14 mouse cellular contexts compared by ENCODE assay signal in the genomic region with DNA sequence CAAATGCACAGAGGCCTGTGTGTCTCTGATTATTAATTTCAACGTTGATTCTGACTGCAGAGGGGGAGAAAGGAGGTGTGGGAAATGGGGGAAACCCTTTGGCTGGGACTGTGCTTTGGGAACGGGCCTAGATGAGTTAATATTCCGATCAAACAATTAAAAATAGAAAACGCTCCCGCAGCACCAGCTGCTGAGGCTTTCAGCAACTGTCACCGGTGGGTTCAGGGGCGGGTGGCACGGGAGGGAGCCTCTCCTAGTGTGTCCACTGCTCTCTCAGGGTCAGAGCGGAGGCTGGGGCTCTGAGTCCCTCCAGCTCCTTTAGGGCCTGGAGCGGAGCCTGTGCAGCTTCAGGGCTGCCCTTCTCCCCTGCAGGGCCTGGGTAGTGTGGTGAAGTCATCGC.
A peak's percentile ranks its signal among the peaks of the same experiment; 100 is the strongest.
DNase-seq lines count a peak whose midpoint lies in the region; ATAC-seq and TF ChIP-seq lines count a peak whose summit lies in the region.
"Had no signal": no experiment of that assay in that cellular context is flagged by ENCODE, and none has a peak within 500 bp of the region (broad histone marks: within the 10 kb centered on the region; RNA-seq: fewer than 3 reads in every experiment).

No protein-coding gene starts in this region.

- no peak overlapping the region for H3K4me3 ChIP-seq in forebrain, embryonic 13.5 days
- H3K4me3 ChIP-seq in forebrain, embryonic 16.5 days (replicated peaks; ENCODE audit: low read length): no peak overlapping the region
- H3K4me3 ChIP-seq in hindbrain, embryonic 10.5 days: no peak overlapping the region
- H3K4me3 ChIP-seq in hindbrain, postnatal 0 days (ENCODE audit: low read length): no peak overlapping the region
- no peak overlapping the region for H3K4me3 ChIP-seq in lung, embryonic 14.5 days (ENCODE audit: low read depth, low read length)
- H3K4me3 ChIP-seq in stomach, postnatal 0 days (ENCODE audit: low read depth, low read length): no peak overlapping the region
- H3K4me3 ChIP-seq: midbrain, embryonic 10.5 days had no signal

- H3K27me3 ChIP-seq in forebrain, embryonic 13.5 days: peaks cover 17% of the 10 kb centered on the region
- H3K27me3 ChIP-seq in forebrain, embryonic 16.5 days (replicated peaks; ENCODE audit: control insufficient read depth, insufficient read depth, low read length): peaks cover 2% of the 10 kb centered on the region; the same call in 1 of the 2 replicates
- peaks cover 98% of the 10 kb centered on the region for H3K27me3 ChIP-seq in hindbrain, embryonic 10.5 days (ENCODE audit: insufficient read depth, poor library complexity, severe bottlenecking)
- peaks cover 4% of the 10 kb centered on the region; the same call in 1 of the 2 replicates for H3K27me3 ChIP-seq in hindbrain, postnatal 0 days (ENCODE audit: insufficient read depth, low read length)
- H3K27me3 ChIP-seq in lung, embryonic 14.5 days (ENCODE audit: insufficient read depth, low read length): no peaks in the 10 kb centered on the region
- H3K27me3 ChIP-seq in stomach, postnatal 0 days (ENCODE audit: control insufficient read depth, insufficient read depth, low read length): no peaks in the 10 kb centered on the region

- no peak overlapping the region for H3K27ac ChIP-seq in forebrain, embryonic 13.5 days
- H3K27ac ChIP-seq in forebrain, embryonic 16.5 days (ENCODE audit: low read length): no peak overlapping the region
- peak overlapping the region; percentile 64 for H3K27ac ChIP-seq in hindbrain, embryonic 10.5 days
- H3K27ac ChIP-seq in hindbrain, postnatal 0 days: no peak overlapping the region
- H3K27ac ChIP-seq in lung, embryonic 14.5 days (ENCODE audit: low read depth): peak overlapping the region; percentile 27; the same call in 1 of the 2 replicates
- peak overlapping the region; percentile 63; the same call in 1 of the 2 replicates for H3K27ac ChIP-seq in stomach, postnatal 0 days (replicated peaks)
- H3K27ac ChIP-seq: midbrain, embryonic 10.5 days had no signal

- peaks cover 33% of the 10 kb centered on the region for H3K4me1 ChIP-seq in forebrain, embryonic 13.5 days
- H3K4me1 ChIP-seq in forebrain, embryonic 16.5 days (replicated peaks; ENCODE audit: control insufficient read depth, insufficient read depth, low read length): peaks cover 10% of the 10 kb centered on the region
- H3K4me1 ChIP-seq in hindbrain, embryonic 10.5 days (replicated peaks): peaks cover 99% of the 10 kb centered on the region
- peaks cover 3% of the 10 kb centered on the region; the same call in 1 of the 2 replicates for H3K4me1 ChIP-seq in hindbrain, postnatal 0 days (ENCODE audit: insufficient read depth, low read length)
- peaks cover 2% of the 10 kb centered on the region; the same call in 1 of the 2 replicates for H3K4me1 ChIP-seq in lung, embryonic 14.5 days (ENCODE audit: insufficient read depth)
- peaks cover 12% of the 10 kb centered on the region for H3K4me1 ChIP-seq in stomach, postnatal 0 days (replicated peaks; ENCODE audit: control insufficient read depth, insufficient read depth)

- TF ChIP-seq EP300 in stomach, postnatal 0 days (optimal IDR thresholded peaks at IDR 0.05): no peak

- H3K9me3 ChIP-seq in forebrain, embryonic 13.5 days (replicated peaks): no peaks in the 10 kb centered on the region
- H3K9me3 ChIP-seq in forebrain, embryonic 16.5 days (ENCODE audit: control insufficient read depth, low read length): no peaks in the 10 kb centered on the region
- no peaks in the 10 kb centered on the region for H3K9me3 ChIP-seq in hindbrain, embryonic 10.5 days
- no peaks in the 10 kb centered on the region for H3K9me3 ChIP-seq in hindbrain, postnatal 0 days (ENCODE audit: low read length)
- H3K9me3 ChIP-seq in lung, embryonic 14.5 days (ENCODE audit: low read depth, low read length): no peaks in the 10 kb centered on the region
- H3K9me3 ChIP-seq in stomach, postnatal 0 days (ENCODE audit: control insufficient read depth, low read length): no peaks in the 10 kb centered on the region
- H3K9me3 ChIP-seq: midbrain, embryonic 10.5 days had no signal

- no peaks in the 10 kb centered on the region for H3K36me3 ChIP-seq in forebrain, embryonic 13.5 days (ENCODE audit: poor library complexity, severe bottlenecking)
- H3K36me3 ChIP-seq in forebrain, embryonic 16.5 days (ENCODE audit: control insufficient read depth, insufficient read depth): no peaks in the 10 kb centered on the region
- peaks cover 12% of the 10 kb centered on the region; the same call in 1 of the 2 replicates for H3K36me3 ChIP-seq in hindbrain, embryonic 10.5 days
- H3K36me3 ChIP-seq in hindbrain, postnatal 0 days (ENCODE audit: insufficient read depth, low read length): no peaks in the 10 kb centered on the region
- no peaks in the 10 kb centered on the region for H3K36me3 ChIP-seq in lung, embryonic 14.5 days (ENCODE audit: insufficient read depth)
- no peaks in the 10 kb centered on the region for H3K36me3 ChIP-seq in stomach, postnatal 0 days (ENCODE audit: control insufficient read depth, insufficient read depth, low read length)
- H3K36me3 ChIP-seq: midbrain, embryonic 10.5 days had no signal

- no peak overlapping the region for H3K4me2 ChIP-seq in forebrain, embryonic 13.5 days
- H3K4me2 ChIP-seq in forebrain, embryonic 16.5 days (ENCODE audit: low read length): no peak overlapping the region
- no peak overlapping the region for H3K4me2 ChIP-seq in hindbrain, postnatal 0 days (ENCODE audit: low read depth, low read length)
- no peak overlapping the region for H3K4me2 ChIP-seq in lung, embryonic 14.5 days
- no peak overlapping the region for H3K4me2 ChIP-seq in stomach, postnatal 0 days (replicated peaks; ENCODE audit: low read depth)
- H3K4me2 ChIP-seq: liver, embryonic 11.5 days had no signal

- H3K9ac ChIP-seq in forebrain, embryonic 13.5 days: 0 out of 2 replicates have a peak overlapping the region, but pooled peaks have one; percentile 21
- no peak overlapping the region for H3K9ac ChIP-seq in forebrain, embryonic 16.5 days (replicated peaks; ENCODE audit: low read depth, low read length)
- no peak overlapping the region for H3K9ac ChIP-seq in hindbrain, postnatal 0 days (replicated peaks; ENCODE audit: low read length)
- H3K9ac ChIP-seq in lung, embryonic 14.5 days: no peak overlapping the region
- no peak overlapping the region for H3K9ac ChIP-seq in stomach, postnatal 0 days (ENCODE audit: low read length)
- H3K9ac ChIP-seq: forebrain, postnatal 0 days had no signal

- WGBS in forebrain, embryonic 13.5 days: 70% methylated on average over 11 of the region's 11 CpGs
- 62% methylated on average over 11 of the region's 11 CpGs for WGBS in forebrain, embryonic 16.5 days
- 81% methylated on average over 11 of the region's 11 CpGs for WGBS in hindbrain, embryonic 10.5 days
- 54% methylated on average over 11 of the region's 11 CpGs for WGBS in hindbrain, postnatal 0 days
- WGBS in lung, embryonic 14.5 days: 73% methylated on average over 11 of the region's 11 CpGs
- 75% methylated on average over 11 of the region's 11 CpGs for WGBS in stomach, postnatal 0 days

- ATAC-seq in forebrain, embryonic 13.5 days: no peak
- ATAC-seq in forebrain, embryonic 16.5 days: no peak
- ATAC-seq in hindbrain, postnatal 0 days: no peak
- ATAC-seq in lung, embryonic 14.5 days (ENCODE audit: insufficient read depth): no peak
- no peak for ATAC-seq in stomach, postnatal 0 days (ENCODE audit: low FRiP score, low TSS enrichment)

- TF ChIP-seq CTCF in hindbrain, postnatal 0 days (IDR thresholded peaks at IDR 0.05; ENCODE audit: low read depth): no peak
- no peak for TF ChIP-seq CTCF in lung, embryonic 14.5 days (IDR thresholded peaks at IDR 0.05; ENCODE audit: low read depth)
- TF ChIP-seq CTCF in stomach, postnatal 0 days (IDR thresholded peaks at IDR 0.05; ENCODE audit: low read depth): no peak

- no peak for DNase-seq in hindbrain, embryonic 10.5 days (ENCODE audit: low spot score)
- DNase-seq in hindbrain, postnatal 0 days (ENCODE audit: low spot score): no peak
- no peak for DNase-seq in lung, embryonic 14.5 days
- no peak for DNase-seq in lung, adult 18-20 months
- no peak for DNase-seq in stomach, postnatal 0 days (ENCODE audit: low spot score)
- DNase-seq in testis, postnatal 10 days (ENCODE audit: low spot score): no peak
- DNase-seq: cerebellum, adult 11-12 months; forebrain, postnatal 0 days; gastrocnemius, postnatal 25 days; lung, postnatal 10 days had no signal

Comparison
In these comparisons a context has a peak if more than half of its experiments do, and no peak if none do; other contexts are left out.
1. H3K27ac ChIP-seq: peak in hindbrain, embryonic 10.5 days (single experiment), lung, embryonic 14.5 days (single experiment) and stomach, postnatal 0 days (single experiment); none in forebrain, embryonic 13.5 days (single experiment), forebrain, embryonic 16.5 days (single experiment) and hindbrain, postnatal 0 days (single experiment).